Mouse (Mus musculus): Measurements from ENCODE around the gene Tmbim7. TPM values are rescaled to one million over a fixed set of nuclear protein-coding genes. Genes with fewer than 3 reads are reported as not detected.

Gene Tmbim7
- polyA plus RNA-seq, 1 experiment = 0.08 TPM

DNA sequence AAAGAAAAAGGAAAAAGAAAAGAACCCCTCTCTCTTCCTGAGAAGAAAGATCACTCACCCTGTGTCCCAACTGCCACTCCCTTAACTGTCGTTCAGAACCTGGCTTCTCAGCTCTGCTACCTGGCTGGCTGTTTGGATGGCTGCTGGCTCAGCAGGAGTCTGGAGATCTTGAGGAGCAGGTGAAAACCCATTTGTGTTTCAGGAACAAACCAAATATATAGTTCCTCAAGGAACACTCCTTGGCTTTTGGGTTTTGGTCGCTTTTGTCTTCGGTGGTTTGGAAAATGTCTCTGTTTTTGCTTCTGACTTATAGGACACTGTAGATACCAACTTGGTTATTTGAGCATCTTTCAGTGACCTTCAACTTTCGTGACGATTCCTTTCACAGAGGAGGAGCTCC lies 6.1 kb downstream of the Tmbim7 start, which contains the start of gene Gatad1:
Gene Gatad1, minus strand, starts transcription at position 101 of the 400 bp plus-strand sequence.
- DNase-seq (ENCODE audit: extremely low spot score in 1 of 2, low spot score in 1 of 2) = no peak

DNA sequence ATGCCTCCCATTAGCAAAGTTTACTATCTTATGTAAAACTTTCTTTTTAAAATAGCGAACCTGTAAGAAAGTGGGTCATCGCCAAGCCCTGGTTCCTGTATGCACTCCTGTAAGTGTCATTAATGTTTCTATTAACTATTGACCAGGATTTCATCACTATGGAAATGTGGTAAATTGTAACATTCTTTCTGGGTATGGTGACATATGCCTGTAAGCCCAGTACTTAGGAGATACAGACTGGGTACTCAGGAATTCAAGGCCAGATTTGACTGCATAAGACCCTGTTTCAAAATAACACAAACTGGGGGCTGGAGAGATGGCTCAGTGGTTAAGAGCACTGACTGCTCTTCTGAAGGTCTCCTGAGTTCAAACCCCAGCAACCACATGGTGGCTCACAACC lies 14.2 kb downstream of the Tmbim7 start:
- no peak for DNase-seq (ENCODE audit: extremely low spot score in 1 of 2, low spot score in 1 of 2)

- no peak for DNase-seq (ENCODE audit: extremely low spot score in 1 of 2, low spot score in 1 of 2)
Observed at GRCm38 (mm10) chr5:3666585-3666984, 15.6 kb downstream of the Tmbim7 start.

DNA sequence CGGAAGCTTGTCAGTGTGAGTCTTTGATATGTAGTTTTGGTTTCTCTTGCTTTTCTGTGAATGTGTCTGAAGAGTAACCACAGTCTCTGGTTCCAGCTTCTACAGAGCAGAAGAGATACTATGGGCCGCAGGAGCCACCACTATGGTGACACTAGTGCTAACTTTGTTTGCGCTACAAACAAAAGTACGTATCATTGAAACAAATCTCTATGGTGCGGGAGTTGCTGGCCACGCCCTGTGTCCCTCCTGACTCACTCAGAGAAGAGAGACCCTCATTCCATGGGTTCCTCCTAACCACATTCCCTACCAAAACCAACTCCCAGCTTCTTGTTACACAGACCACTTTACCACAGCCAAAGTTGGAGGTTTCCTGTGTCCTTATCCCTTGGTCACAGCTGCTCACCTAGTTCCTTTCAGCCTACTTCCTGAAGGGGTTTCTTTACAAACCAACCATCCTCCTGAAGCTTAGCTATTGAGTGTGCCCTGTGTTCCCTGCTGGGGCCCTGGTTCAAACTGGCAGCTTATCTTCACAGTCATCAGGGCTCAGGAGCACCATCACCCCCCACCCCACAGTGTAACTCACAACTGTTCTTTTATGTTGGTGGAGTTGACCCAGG lies 19.1 kb downstream of the Tmbim7 start:
- DNase-seq (ENCODE audit: extremely low spot score in 1 of 2, low spot score in 1 of 2) = no peak

- no peak for DNase-seq (ENCODE audit: extremely low spot score in 1 of 2, low spot score in 1 of 2)
Observed at GRCm38 (mm10) chr5:3688298-3688697, 37.3 kb downstream of the Tmbim7 start.

- DNase-seq (ENCODE audit: extremely low spot score in 1 of 2, low spot score in 1 of 2) = no peak
Observed at GRCm38 (mm10) chr5:3691283-3691682, 40.3 kb downstream of the Tmbim7 start.

- no peak for DNase-seq (ENCODE audit: extremely low spot score in 1 of 2, low spot score in 1 of 2)
Observed at GRCm38 (mm10) chr5:3692956-3693355, 42.0 kb downstream of the Tmbim7 start.

DNA sequence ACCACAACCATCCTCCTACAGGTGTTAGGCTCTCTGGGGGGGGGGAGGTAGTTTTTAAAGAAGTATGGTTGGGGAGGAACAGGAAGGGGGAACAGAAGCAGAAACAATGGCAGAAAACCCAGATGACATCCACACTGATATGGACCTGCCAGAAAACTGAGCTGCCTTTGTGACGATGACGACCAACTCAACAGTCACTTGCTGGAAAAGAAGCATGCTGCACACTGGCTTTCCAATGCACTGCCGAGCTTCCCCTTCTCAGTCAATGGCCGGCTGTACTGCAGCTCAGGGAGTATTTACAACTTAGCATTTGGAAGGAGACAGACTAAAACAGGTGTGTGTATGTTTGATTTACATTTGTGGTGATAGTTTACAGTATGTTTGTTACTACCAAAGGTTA lies 44.2 kb downstream of the Tmbim7 start:
- DNase-seq (ENCODE audit: extremely low spot score in 1 of 2, low spot score in 1 of 2) = no peak

GRCm38 (mm10) chr5:3696031-3696430 lies 45.0 kb downstream of the Tmbim7 start:
- no peak for DNase-seq (ENCODE audit: extremely low spot score in 1 of 2, low spot score in 1 of 2)

GRCm38 (mm10) chr5:3700025-3700424 lies 49.0 kb downstream of the Tmbim7 start:
- no peak for DNase-seq (ENCODE audit: extremely low spot score in 1 of 2, low spot score in 1 of 2)

DNA sequence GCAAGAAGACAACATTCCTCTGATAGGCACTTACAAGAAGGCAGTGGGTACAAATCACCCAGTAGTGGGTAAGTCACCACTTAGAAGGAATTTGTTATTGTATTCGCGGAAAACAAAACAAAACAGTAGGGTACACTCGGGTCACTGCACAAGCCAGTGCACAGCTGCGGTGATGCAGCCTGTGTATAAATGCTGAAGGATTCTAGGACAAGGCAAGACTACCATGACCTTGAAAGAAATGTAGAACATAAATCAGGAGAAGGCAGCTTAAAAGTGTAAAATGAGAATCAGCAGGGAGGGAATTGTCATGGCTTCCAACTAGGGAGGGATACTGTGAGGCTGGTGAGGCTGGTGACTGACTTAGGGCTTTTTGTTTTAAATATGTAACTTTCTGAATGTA lies 51.2 kb downstream of the Tmbim7 start:
- no peak for DNase-seq (ENCODE audit: extremely low spot score in 1 of 2, low spot score in 1 of 2)

DNA sequence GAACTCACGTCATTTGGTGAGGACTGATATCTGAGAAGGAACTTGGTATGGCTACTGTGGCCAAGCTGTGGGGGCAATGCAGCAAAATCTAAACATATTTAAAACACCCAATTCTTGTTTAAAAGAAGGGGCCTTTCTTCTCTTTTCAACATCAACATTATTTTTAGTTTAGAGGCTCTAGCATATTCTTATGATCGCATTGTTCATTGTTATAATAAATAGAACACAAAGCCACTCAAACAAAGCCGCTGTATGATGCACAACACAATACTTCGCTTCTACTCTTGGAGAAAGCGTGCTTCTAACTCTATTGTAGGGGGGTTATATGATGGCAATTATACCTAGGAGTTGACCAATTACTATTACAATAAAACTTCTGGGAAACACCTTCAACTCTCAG lies 64.8 kb downstream of the Tmbim7 start:
- no peak for DNase-seq (ENCODE audit: extremely low spot score in 1 of 2, low spot score in 1 of 2)

DNA sequence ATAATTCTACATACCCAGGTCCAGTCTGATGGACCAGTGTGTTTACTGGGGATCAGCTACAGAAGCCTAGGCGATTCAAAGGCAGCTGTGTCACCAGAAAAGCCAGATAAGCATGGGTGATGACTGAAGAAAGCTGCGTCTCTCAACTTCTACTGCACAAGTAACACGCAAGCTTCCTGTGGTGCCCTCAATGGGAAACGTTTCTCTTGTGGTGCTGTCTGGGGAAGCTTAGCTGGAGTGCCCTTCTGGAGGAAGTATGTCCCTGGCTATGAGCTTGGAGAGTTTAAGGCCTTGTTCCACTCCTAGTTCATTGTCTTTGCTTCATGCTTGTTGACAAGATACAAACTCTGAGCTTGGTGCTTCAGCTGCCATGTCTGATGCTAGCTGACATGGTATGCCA lies 68.4 kb downstream of the Tmbim7 start:
- no peak for DNase-seq (ENCODE audit: extremely low spot score in 1 of 2, low spot score in 1 of 2)

DNA sequence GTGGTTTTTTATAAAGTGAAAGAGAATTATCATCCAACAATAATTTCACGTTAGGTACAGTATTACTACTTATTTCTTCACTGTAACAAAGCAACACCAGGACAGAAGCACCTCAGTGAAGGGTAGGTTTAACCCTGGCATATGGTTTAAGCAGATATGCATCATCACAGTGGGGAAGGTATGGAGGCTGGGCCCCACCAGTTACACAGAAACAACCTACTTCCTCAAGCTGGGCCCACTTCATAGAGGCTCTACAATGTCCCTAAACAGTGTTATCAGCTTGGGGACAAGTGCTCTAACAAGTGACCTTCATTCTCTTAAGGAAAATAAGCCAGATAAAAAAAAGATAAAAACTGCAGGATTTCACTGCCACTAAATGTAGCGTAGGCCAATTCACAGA lies 71.9 kb downstream of the Tmbim7 start:
- DNase-seq (ENCODE audit: extremely low spot score in 1 of 2, low spot score in 1 of 2) = no peak

DNA sequence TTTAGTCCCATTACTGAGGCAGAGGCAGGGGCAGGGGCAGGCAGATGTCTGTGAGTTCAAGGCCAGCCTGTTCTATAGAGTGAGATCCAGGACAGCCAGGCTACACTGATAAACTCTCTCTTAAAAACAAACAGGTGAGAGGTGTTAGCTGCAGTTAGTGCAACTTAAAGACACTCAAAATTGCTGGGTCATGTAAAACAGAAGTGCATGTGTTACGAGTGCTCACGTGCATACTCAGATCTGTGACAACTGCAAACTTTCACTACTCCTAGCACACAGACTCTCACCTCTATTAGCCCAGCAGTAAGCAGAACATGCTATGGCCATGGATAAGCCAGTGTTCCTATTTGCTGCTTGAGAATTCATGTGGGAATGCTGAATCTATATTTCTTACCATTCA lies 72.4 kb downstream of the Tmbim7 start:
- no peak for DNase-seq (ENCODE audit: extremely low spot score in 1 of 2, low spot score in 1 of 2)

- DNase-seq (ENCODE audit: extremely low spot score in 1 of 2, low spot score in 1 of 2) = no peak
Observed at GRCm38 (mm10) chr5:3725491-3725890, 74.5 kb downstream of the Tmbim7 start.

GRCm38 (mm10) chr5:3728820-3729219 lies 77.8 kb downstream of the Tmbim7 start:
- no peak for DNase-seq (ENCODE audit: extremely low spot score in 1 of 2, low spot score in 1 of 2)

Other genes with a start within 250 kb of the Tmbim7 start
- gene Fam133b, start 107.3 kb upstream of the Tmbim7 start, polyA plus RNA-seq (2012; rRNA removed) = 28.5 and 29.1 TPM in 2 replicates
- gene 1700109H08Rik, start 79.6 kb upstream of the Tmbim7 start, polyA plus RNA-seq (2012; rRNA removed) = 6.0 and 7.8 TPM in 2 replicates
- gene Pex1, start 55.1 kb upstream of the Tmbim7 start, polyA plus RNA-seq (2012; rRNA removed) = 26.5 and 28.9 TPM in 2 replicates
- 11.7 and 12.0 TPM in 2 replicates for gene Rbm48, start 54.6 kb upstream of the Tmbim7 start, polyA plus RNA-seq (2012; rRNA removed)
- gene Gatad1, start 6.0 kb downstream of the Tmbim7 start, polyA plus RNA-seq (2012; rRNA removed) = 87.7 and 94.5 TPM in 2 replicates
- gene Ankib1, start 151.7 kb downstream of the Tmbim7 start, polyA plus RNA-seq (2012; rRNA removed) = 19.4 and 20.0 TPM in 2 replicates
- gene Krit1, start 152.0 kb downstream of the Tmbim7 start, polyA plus RNA-seq (2012; rRNA removed) = 43.8 and 45.8 TPM in 2 replicates
- 0.06 and 0.08 TPM in 2 replicates for gene Lrrd1, start 194.0 kb downstream of the Tmbim7 start, polyA plus RNA-seq (2012; rRNA removed)
- gene Mterf1a, start 242.8 kb downstream of the Tmbim7 start, polyA plus RNA-seq (2012; rRNA removed) = 5.9 and 6.7 TPM in 2 replicates